Mouse (Mus musculus) lung, postnatal 0 days (tissue): ENCODE results near the gene Tmem205.

Experiments
- CTCF ChIP-seq: IDR thresholded peaks from 2 replicates; pipeline ENCODE4 v1.5.1; 2016; ENCODE audit warnings: antibody characterized with exemption, mild to moderate bottlenecking
- EP300 ChIP-seq: IDR thresholded peaks from 2 replicates; pipeline ENCODE4 v1.6.1; 2016; ENCODE audit warnings: antibody characterized with exemption, mild to moderate bottlenecking, control low read depth

DNA sequence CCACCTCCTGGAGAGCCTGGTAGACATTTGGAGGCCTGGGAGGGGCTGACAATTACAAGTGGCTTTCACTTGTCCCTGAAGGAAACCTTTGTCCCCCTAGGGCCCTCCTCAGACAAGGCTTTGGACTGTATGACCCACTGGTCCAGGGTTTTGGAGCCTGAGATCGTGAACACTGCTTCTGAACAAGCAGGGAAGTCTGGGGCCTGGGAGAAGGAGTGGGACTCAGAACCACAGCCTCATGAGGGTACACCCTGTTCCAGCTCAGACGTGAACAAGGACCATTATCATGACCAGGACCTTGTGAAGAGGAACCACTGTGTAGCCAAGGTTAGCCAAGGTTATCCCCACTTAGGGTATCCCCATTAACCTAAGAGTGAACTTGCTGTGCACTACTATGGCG is 1.9 kb upstream of the Tmem205 start:
- TF ChIP-seq CTCF (no peak), EP300 (no peak)
